Mouse (Mus musculus) lung, adult 2 months (tissue): ENCODE measurements around the gene Cd8a.

Source experiments
- CTCF ChIP-seq: fragments of 200-500 bp; IDR thresholded peaks from 2 replicates; pipeline ENCODE4 v1.5.1; 2011; ENCODE audit warnings: mild to moderate bottlenecking, low read length, control low read depth; ENCODE audit not compliant: insufficient read depth
- POLR2A ChIP-seq: fragments of 200-500 bp; IDR thresholded peaks from 2 replicates; pipeline ENCODE4 v1.6.1; 2011; ENCODE audit warnings: low read depth, mild to moderate bottlenecking, control low read depth, low read length, borderline replicate concordance; ENCODE audit errors: extremely low read depth

DNA sequence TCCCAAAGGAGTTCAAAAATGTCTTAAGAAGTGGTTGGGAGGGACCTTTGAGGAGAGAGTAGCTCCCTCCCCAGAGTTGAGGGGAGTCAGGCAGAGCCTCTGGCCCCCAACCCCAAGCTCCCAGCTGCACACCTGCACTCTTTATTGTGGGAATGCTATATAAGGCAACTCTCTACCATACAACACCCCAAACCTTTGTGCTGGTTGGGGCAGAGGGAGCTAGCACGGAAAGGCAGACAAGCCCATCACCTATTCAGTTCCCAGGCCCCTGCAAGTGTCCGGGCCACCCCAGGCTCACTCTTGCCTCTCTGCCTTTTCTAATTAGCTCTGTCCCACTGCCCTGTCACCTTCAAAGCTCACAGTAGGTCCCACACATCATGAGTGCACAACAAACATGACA, 19.5 kb upstream of the Cd8a start:
- TF ChIP-seq POLR2A (no peak), CTCF (no peak)
